Mouse (Mus musculus) C2C12 (cell line): Measurements from ENCODE around the gene Capn1. TPM values are rescaled to one million over a fixed set of nuclear protein-coding genes. Genes with fewer than 3 reads are reported as not detected.

Source experiments
- H3K27me3 ChIP-seq: one replicate; pipeline ENCODE4 v1.6.1; 2011; ENCODE audit not compliant: control insufficient read depth, insufficient read depth, insufficient read length
- H3K36me3 ChIP-seq: one replicate; pipeline ENCODE4 v1.6.1; 2011; ENCODE audit not compliant: control insufficient read depth, insufficient read depth
- H3K4me3 ChIP-seq: one replicate; pipeline ENCODE4 v1.5.1; 2011; ENCODE audit warnings: mild to moderate bottlenecking, control low read depth; ENCODE audit not compliant: poor library complexity, insufficient read depth, severe bottlenecking
- H3K79me2 ChIP-seq: one replicate; pipeline ENCODE4 v1.6.1; 2011; ENCODE audit not compliant: control insufficient read depth, insufficient read depth
- H3K79me3 ChIP-seq: one replicate; pipeline ENCODE4 v1.6.1; 2011; ENCODE audit warnings: low read depth, control low read depth
- H3ac ChIP-seq: one replicate; pipeline ENCODE3; 2011; ENCODE audit warnings: low read depth; ENCODE audit not compliant: control insufficient read depth, insufficient read length
- CEBPB ChIP-seq: IDR thresholded peaks from one replicate; pipeline ENCODE4 v1.6.1; 2011; ENCODE audit warnings: low read depth, mild to moderate bottlenecking, control low read depth, moderate library complexity
- CTCF ChIP-seq: IDR thresholded peaks from one replicate; pipeline ENCODE4 v1.5.1; 2011; ENCODE audit not compliant: control insufficient read depth, insufficient read depth, insufficient read length
- FOSL1 ChIP-seq: IDR thresholded peaks from one replicate; pipeline ENCODE4 v1.8.0; 2011; ENCODE audit warnings: mild to moderate bottlenecking, low read length; ENCODE audit not compliant: poor library complexity, insufficient read depth, severe bottlenecking
- MAX ChIP-seq: IDR thresholded peaks from one replicate; pipeline ENCODE4 v1.6.1; 2011; ENCODE audit warnings: mild to moderate bottlenecking, control low read depth
- MYOD1 ChIP-seq: IDR thresholded peaks from one replicate; pipeline ENCODE4 v1.6.1; 2011; ENCODE audit warnings: low read depth; ENCODE audit not compliant: control insufficient read depth, insufficient read length
- MYOG ChIP-seq: IDR thresholded peaks from one replicate; pipeline ENCODE4 v1.6.1; 2011; ENCODE audit not compliant: control insufficient read depth, insufficient read length; ENCODE audit errors: extremely low read depth
- USF1 ChIP-seq: IDR thresholded peaks from one replicate; pipeline ENCODE4 v1.6.1; 2011; ENCODE audit warnings: low read depth, mild to moderate bottlenecking, control low read depth, moderate library complexity
- polyA plus RNA-seq: library from polyadenylated mRNA; unstranded; fragments of >200 nt; fragmentation: generic; extraction: Trizol; gene quantifications from one replicate; pipeline ENCODE4 v1.2.1, GENCODE M21; 2012; ENCODE audit warnings: missing spikeins

Capn1 gene
- polyA plus RNA-seq, 1 experiment = 36.9 TPM

DNA sequence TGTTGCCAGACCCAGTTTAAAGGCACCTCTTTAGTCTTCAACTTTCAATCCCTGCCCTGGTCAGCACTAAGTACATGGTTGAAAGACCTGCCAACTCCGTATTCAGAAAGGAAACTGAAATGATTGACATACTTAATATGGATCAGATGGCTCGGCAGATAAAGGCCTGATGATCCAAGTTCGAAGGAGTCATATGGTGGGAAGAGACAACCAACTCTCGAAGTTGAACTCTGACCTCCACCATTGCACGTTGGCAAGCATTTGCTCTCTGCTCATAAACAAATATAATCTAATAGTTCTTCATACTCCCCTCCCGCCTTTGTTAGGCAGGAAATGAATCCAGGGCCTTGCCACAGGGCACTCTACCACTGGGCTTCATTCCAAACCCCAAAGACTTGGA lies 13.3 kb upstream of the Capn1 start:
- Histone ChIP-seq H3K79me2 (no peaks in the 10 kb centered on the region), H3K27me3 (peaks cover 16% of the 10 kb centered on the region), H3K79me3 (no peaks in the 10 kb centered on the region), H3K4me3 (no peak overlapping the region), H3K36me3 (no peaks in the 10 kb centered on the region), H3ac (no peak overlapping the region)
- TF ChIP-seq CEBPB (no peak), MYOG (no peak), FOSL1 (no peak), CTCF (no peak), MYOD1 (no peak), USF1 (no peak)

DNA sequence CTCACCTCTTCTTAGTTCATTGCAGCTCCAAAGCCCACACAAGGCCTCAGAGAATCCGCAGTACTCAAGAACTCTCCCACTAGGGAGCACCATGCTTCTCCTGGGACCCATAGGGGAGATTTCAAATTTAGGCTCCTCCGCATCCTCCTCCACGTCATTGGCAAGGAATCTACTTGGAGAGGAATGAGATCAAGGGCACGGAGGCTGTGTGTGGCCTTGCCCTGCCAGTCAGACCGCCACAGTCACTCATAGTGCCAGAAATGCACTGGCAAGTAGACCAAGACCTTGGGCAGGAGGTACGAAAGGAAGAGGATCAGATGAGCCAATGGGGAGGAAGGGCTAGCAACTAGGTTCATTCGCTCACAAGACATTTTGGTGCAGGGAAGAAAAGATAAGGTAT lies 8.2 kb upstream of the Capn1 start:
- Histone ChIP-seq H3K4me3 (no peak overlapping the region), H3K36me3 (no peaks in the 10 kb centered on the region), H3ac (no peak overlapping the region), H3K79me2 (no peaks in the 10 kb centered on the region), H3K27me3 (peaks cover 29% of the 10 kb centered on the region), H3K79me3 (no peaks in the 10 kb centered on the region)
- TF ChIP-seq USF1 = no peak
- TF ChIP-seq MYOD1 = no peak
- TF ChIP-seq CEBPB = no peak
- TF ChIP-seq MYOG = no peak
- TF ChIP-seq MAX = no peak
- TF ChIP-seq CTCF = no peak
- no peak for TF ChIP-seq FOSL1

DNA sequence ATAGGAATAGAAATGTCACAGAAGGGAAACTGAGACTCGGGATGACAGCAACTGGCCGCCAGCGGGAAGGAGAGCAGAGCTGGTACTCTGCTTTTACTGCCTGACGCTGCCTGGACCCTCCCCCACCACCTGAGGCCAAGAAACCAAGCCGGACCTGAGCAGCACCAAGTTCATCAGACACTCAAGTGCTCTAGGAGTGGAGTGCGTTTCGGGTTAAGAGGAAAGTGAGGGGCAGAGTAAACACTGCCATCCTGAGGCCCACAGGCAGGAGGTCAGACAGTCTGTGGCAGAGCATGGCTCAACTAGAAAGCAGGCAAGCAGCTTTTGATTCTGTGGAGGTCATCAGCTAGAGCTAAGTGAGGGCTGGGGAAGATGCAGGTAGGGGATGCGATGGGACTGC lies 7.4 kb upstream of the Capn1 start:
- Histone ChIP-seq H3K27me3 (peaks cover 29% of the 10 kb centered on the region), H3K79me2 (no peaks in the 10 kb centered on the region), H3K36me3 (no peaks in the 10 kb centered on the region), H3K4me3 (no peak overlapping the region), H3ac (no peak overlapping the region), H3K79me3 (no peaks in the 10 kb centered on the region)
- TF ChIP-seq CEBPB (no peak), MYOD1 (no peak), MYOG (no peak), FOSL1 (no peak), MAX (no peak), CTCF (no peak), USF1 (no peak)

DNA sequence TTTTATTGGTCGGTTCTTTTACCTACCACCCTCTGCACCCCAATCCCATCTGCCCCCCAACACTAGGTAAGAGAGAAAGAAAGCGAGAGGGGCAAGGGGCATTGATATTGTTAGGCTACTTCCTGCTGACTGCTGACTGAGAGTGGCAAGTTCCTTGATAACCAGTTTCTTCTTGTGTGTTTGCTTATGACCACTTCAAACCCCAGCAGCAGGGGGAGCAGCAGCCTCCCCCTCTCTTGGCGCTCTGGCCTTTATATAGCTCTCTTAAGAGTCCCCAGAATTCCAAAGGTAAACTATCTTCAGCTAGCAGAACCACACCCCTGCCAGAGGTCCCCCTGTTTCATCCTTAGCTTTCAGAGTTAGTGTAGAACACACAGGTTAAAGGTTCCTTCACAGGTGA lies 4.6 kb upstream of the Capn1 start:
- H3K79me3 ChIP-seq = no peaks in the 10 kb centered on the region
- H3K4me3 ChIP-seq = no peak overlapping the region
- no peaks in the 10 kb centered on the region for H3K79me2 ChIP-seq
- H3K27me3 ChIP-seq = peaks cover 24% of the 10 kb centered on the region
- no peak overlapping the region for H3ac ChIP-seq
- TF ChIP-seq CTCF (no peak), USF1 (no peak), FOSL1 (no peak), MYOG (no peak), MYOD1 (no peak), MAX (no peak), CEBPB (no peak)
- H3K36me3 ChIP-seq = no peaks in the 10 kb centered on the region

DNA sequence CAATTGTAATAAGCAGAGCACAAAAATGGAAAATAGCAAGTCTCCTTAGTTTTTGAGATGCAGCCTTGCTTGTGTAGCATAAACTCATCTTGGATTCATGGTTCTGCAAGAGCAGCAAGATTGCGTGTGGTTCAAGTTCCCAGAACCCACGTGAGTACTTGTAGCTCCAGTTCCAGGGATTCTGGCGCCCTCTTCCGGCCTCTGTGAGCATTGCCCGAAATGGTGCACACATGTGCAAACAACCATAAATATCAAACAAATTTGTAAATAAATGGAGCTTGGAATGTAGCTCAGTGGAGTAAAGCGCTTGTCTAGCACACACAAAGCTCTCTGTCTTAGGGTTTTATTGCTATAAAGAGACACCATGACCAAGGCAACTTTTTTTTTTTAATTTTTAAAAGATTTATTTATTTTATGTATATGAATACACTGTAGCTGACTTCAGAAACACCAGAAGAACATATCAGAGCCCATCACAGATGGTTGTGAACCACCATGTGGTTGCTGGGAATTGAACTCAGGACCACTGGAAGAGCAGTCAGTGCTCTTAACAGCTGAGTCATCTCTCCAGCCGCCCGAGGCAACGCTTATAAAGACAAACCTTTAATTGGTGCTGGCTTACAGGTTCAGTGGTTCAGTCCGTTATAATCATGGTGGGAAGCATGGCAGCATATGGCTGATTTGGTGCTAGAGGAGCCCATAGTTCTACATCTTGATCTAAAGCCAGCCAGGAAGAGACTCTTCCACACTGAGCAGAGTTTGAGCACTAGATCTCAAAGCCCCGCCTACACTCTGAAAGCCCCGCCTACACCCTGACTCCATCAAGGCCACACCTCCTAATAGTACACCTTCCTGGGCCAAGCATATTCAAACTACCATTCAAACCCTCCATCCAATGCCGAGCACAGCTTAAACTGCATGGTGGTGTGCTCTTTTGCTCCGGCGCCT lies 2.7 kb upstream of the Capn1 start:
- TF ChIP-seq MYOG = no peak
- TF ChIP-seq MYOD1 = no peak
- no peak for TF ChIP-seq CEBPB
- peak; percentile 64 for TF ChIP-seq CTCF
- TF ChIP-seq USF1 = peak; percentile 85
- TF ChIP-seq FOSL1 = no peak
- no peak for TF ChIP-seq MAX
- Histone ChIP-seq H3K79me3 (no peaks in the 10 kb centered on the region), H3K4me3 (no peak overlapping the region), H3ac (no peak overlapping the region), H3K79me2 (peaks cover 12% of the 10 kb centered on the region), H3K27me3 (peaks cover 10% of the 10 kb centered on the region), H3K36me3 (no peaks in the 10 kb centered on the region)

DNA sequence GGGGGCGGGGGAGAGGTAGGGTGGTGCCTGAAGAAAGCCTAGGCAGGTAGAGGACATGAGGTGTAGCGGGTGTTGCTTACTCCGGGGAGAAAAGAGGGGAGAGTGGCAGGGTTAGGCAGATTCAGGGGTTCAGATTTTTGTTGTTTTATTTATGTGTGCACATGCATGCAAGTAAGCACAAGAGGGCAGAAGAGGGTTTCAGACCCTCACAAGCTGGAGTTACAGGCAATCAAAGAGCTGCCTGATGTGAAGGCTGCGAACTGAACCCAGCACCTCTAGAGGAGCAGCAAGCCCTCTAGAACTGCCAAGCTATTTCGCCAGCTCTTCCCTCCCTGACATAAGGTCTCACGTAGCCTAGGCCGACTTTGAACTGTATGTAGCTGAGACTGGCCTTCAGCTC lies 835 bp upstream of the Capn1 start:
- Histone ChIP-seq H3K79me3 (no peaks in the 10 kb centered on the region), H3K4me3 (no peak overlapping the region), H3K79me2 (peaks cover 15% of the 10 kb centered on the region), H3ac (no peak overlapping the region), H3K36me3 (no peaks in the 10 kb centered on the region), H3K27me3 (no peaks in the 10 kb centered on the region)
- TF ChIP-seq MYOD1 = no peak
- TF ChIP-seq FOSL1 = no peak
- TF ChIP-seq CEBPB = no peak
